Mouse (Mus musculus) thymus, adult 2 months (tissue): ENCODE data around the gene Arhgef11.

Experiments
- CTCF ChIP-seq: fragments of 200-500 bp; IDR thresholded peaks from 2 replicates; pipeline ENCODE4 v1.5.1; 2012; ENCODE audit warnings: mild to moderate bottlenecking, control low read depth, low read length, moderate library complexity, borderline replicate concordance; ENCODE audit not compliant: control insufficient read depth, poor library complexity, insufficient read depth; ENCODE audit errors: extremely low read depth
- POLR2A ChIP-seq: fragments of 200-500 bp; IDR thresholded peaks from 2 replicates; pipeline ENCODE4 v1.6.1; 2012; ENCODE audit warnings: mild to moderate bottlenecking, low read length, control low read depth, moderate library complexity; ENCODE audit not compliant: control insufficient read depth, poor library complexity, insufficient read depth; ENCODE audit errors: extremely low read depth

- TF ChIP-seq POLR2A (no peak), CTCF (peak; percentile 64; the same call in 1 of the 2 replicates)
These were observed 131.7 kb downstream of the Arhgef11 start for GRCm38 (mm10) chr3:87749036-87749435.
